Mouse (Mus musculus) embryo, embryonic 9.5 days (tissue): ENCODE data around the gene Acyp1.
"Not testable (repeated sequence)": the region's sequence is repeated elsewhere in the genome, so short reads cannot be mapped to it uniquely, and the experiment has no call there.

Source experiments
- DNase-seq: peaks from one replicate; pipeline ENCODE4 v3.0.0-alpha.2; 2017; ENCODE audit errors: extremely low spot score

Acyp1 gene

GRCm38 (mm10) chr12:85284331-85284730, 3.9 kb downstream of the Acyp1 start:
- DNase-seq = no peak

GRCm38 (mm10) chr12:85281756-85282155, 6.5 kb downstream of the Acyp1 start:
- DNase-seq = not testable (repeated sequence)

GRCm38 (mm10) chr12:85280845-85281651, 7.2 kb downstream of the Acyp1 start:
- no peak for DNase-seq

- DNase-seq = peak; percentile 98
Measured at GRCm38 (mm10) chr12:85280105-85280844, 8.0 kb downstream of the Acyp1 start.

GRCm38 (mm10) chr12:85279396-85280080, 8.7 kb downstream of the Acyp1 start:
- no peak for DNase-seq

- DNase-seq = no peak
Measured at GRCm38 (mm10) chr12:85278919-85279318, 9.3 kb downstream of the Acyp1 start.

GRCm38 (mm10) chr12:85276273-85276672, 12.0 kb downstream of the Acyp1 start:
- no peak for DNase-seq

GRCm38 (mm10) chr12:85273508-85273907, 14.7 kb downstream of the Acyp1 start:
- DNase-seq = peak; percentile 36

GRCm38 (mm10) chr12:85271843-85272206, 16.4 kb downstream of the Acyp1 start:
- no peak for DNase-seq

- DNase-seq = no peak
Measured at GRCm38 (mm10) chr12:85271132-85271842, 17.0 kb downstream of the Acyp1 start.

GRCm38 (mm10) chr12:85270319-85270718, 17.9 kb downstream of the Acyp1 start, which contains the start of gene Mlh3:
Gene Mlh3, minus strand, starts transcription at chr12:85270599.
- peak; percentile 85 for DNase-seq

- DNase-seq = no peak
Measured at GRCm38 (mm10) chr12:85269821-85270220, 18.4 kb downstream of the Acyp1 start.

GRCm38 (mm10) chr12:85266248-85266647, 22.0 kb downstream of the Acyp1 start:
- DNase-seq = no peak

GRCm38 (mm10) chr12:85264940-85265339, 23.3 kb downstream of the Acyp1 start:
- DNase-seq = no peak

- DNase-seq = no peak
Measured at GRCm38 (mm10) chr12:85264531-85264930, 23.7 kb downstream of the Acyp1 start.

- DNase-seq = no peak
Measured at GRCm38 (mm10) chr12:85263190-85263589, 25.0 kb downstream of the Acyp1 start.

GRCm38 (mm10) chr12:85262489-85262888, 25.7 kb downstream of the Acyp1 start:
- peak; percentile 30 for DNase-seq

GRCm38 (mm10) chr12:85257008-85257639, 31.1 kb downstream of the Acyp1 start:
- DNase-seq = no peak

- no peak for DNase-seq
Measured at GRCm38 (mm10) chr12:85256074-85256751, 32.0 kb downstream of the Acyp1 start.

- no peak for DNase-seq
Measured at GRCm38 (mm10) chr12:85252083-85252482, 36.2 kb downstream of the Acyp1 start.

GRCm38 (mm10) chr12:85237553-85237952, 50.7 kb downstream of the Acyp1 start:
- DNase-seq = no peak
